Mouse (Mus musculus): Measurements from ENCODE around the gene Nynrin. TPM values are rescaled to one million over a fixed set of nuclear protein-coding genes. Genes with fewer than 3 reads are reported as not detected.

Nynrin gene
- polyA plus RNA-seq, 1 experiment, result 12.4 TPM

DNA sequence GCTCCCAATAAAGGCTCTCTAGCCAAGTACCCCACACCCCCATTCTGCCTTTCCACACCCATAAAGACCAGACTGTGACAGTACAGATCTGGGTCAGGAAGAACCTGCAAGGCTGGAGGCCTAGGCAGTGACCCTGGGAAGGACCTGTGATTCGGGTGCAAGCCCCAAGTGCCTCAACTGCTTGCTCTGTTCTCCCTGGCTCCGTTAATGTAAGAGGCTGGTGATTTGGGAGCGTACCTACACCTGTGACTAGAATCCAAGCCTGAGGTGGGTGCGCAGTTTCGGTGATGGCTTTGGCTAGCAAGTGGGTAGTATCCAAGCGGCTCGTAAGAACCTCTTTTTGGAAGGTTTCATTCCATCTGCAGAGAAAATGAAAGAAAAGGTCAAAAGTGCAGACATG, 45.1 kb downstream of the Nynrin start:
- TF ChIP-seq POLR2A (IDR thresholded peaks at IDR 0.05; ENCODE audit: borderline replicate concordance, extremely low read depth, low read depth, low read length) (no peak; the same call in 1 of the 2 replicates), CTCF (IDR thresholded peaks at IDR 0.05; ENCODE audit: insufficient read depth, low read length) (no peak)
- 89% methylated on average over 7 of the region's 7 CpGs for WGBS
- no peak overlapping the region for H3K4me3 ChIP-seq (replicated peaks; ENCODE audit: extremely low read depth, low read depth, low read length)
- no peak for DNase-seq
- H3K4me1 ChIP-seq (ENCODE audit: control insufficient read depth, insufficient read depth, low read length), result peaks cover 4% of the 10 kb centered on the region

DNA sequence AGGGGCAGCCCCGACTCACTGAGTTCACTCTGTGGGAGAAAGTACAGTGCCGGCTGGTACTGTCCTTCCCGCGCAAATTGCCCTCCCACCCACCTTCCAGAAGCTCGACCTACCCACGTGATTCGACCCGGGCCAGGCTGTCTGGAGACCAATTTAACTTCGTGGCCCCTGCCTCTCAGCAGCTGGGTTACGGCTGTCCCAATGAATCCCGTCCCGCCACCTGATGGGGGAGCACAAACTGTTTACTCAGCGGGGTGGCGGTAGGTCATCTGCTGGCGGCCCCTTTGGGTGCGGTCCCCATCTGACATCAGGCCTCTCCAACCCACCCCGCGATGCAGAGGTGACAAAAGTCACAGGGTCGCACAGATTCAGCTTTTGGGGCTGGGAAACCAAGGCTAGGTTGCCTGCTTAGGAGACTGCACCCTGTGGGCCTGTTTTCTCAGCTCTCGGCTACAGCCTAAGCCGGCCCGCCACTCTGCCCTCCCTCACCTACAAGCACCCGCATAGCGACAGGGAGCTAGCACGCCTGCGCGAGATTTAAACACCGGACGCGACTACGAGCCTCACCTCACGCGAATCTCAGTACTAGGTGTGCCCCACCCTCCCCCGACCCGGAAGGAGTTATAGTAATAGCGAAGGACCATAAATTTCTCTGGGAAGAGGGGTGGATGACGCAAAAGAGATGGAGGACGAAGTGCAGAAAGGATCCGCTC, 46.0 kb downstream of the Nynrin start, which contains the start of gene Sdr39u1:
Gene Sdr39u1 (minus strand): TSS at position 593 of the 713 bp plus-strand sequence.
- 2% methylated on average over 39 of the region's 39 CpGs for WGBS
- DNase-seq, result peak; percentile 78
- Histone ChIP-seq H3K4me1 (ENCODE audit: control insufficient read depth, insufficient read depth, low read length) (peaks cover 4% of the 10 kb centered on the region), H3K4me3 (replicated peaks; ENCODE audit: extremely low read depth, low read depth, low read length) (peak within 1 kb of the TSS; percentile 73)
- TF ChIP-seq CTCF (IDR thresholded peaks at IDR 0.05; ENCODE audit: insufficient read depth, low read length) (no peak), POLR2A (IDR thresholded peaks at IDR 0.05; ENCODE audit: borderline replicate concordance, extremely low read depth, low read depth, low read length) (peak; percentile 77; the same call in 1 of the 2 replicates)

DNA sequence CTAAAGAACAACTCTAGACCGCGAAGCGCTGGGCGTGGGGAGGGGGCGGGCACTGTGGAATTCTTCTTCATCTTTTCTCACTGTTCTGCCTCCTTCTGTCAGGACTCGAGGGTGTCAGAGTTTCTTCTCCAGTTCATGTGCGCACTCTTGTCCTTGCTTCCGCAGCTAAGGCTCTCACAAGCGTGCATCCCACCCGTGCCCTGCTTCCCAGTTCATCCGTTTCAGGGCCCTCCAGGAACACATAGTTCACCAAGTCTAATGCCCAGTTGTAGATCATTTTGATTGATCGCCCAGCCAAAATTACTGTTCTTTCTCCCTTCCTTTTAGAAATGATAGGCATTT, 46.6 kb downstream of the Nynrin start:
- no peak for DNase-seq
- Histone ChIP-seq H3K4me3 (replicated peaks; ENCODE audit: extremely low read depth, low read depth, low read length) (peak overlapping the region; percentile 73), H3K4me1 (ENCODE audit: control insufficient read depth, insufficient read depth, low read length) (peaks cover 4% of the 10 kb centered on the region)
- TF ChIP-seq POLR2A (IDR thresholded peaks at IDR 0.05; ENCODE audit: borderline replicate concordance, extremely low read depth, low read depth, low read length) (no peak), CTCF (IDR thresholded peaks at IDR 0.05; ENCODE audit: insufficient read depth, low read length) (no peak)
- WGBS, result 9% methylated on average over 12 of the region's 12 CpGs

DNA sequence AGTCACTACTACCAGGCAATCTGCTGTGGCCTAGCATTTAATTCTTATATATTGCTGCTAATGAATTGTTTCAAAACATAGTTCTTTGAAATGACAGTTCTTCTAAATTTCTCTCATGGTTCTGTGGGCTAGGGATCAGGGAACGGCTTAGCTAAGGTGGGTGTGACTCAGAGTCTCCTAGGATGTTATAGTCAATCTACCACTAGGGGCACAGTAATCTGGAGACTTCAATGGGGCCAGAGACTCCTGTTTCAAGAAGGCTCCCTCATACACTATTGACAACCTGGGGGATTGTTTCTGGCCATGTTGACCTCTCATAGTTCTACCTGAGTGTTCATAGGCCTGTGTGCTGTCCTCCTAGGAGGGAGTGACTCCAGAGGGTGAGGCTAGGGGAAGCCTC, 51.7 kb downstream of the Nynrin start:
- TF ChIP-seq CTCF (IDR thresholded peaks at IDR 0.05; ENCODE audit: insufficient read depth, low read length), result no peak
- no peak for TF ChIP-seq POLR2A (IDR thresholded peaks at IDR 0.05; ENCODE audit: borderline replicate concordance, extremely low read depth, low read depth, low read length)
- no peak for DNase-seq

DNA sequence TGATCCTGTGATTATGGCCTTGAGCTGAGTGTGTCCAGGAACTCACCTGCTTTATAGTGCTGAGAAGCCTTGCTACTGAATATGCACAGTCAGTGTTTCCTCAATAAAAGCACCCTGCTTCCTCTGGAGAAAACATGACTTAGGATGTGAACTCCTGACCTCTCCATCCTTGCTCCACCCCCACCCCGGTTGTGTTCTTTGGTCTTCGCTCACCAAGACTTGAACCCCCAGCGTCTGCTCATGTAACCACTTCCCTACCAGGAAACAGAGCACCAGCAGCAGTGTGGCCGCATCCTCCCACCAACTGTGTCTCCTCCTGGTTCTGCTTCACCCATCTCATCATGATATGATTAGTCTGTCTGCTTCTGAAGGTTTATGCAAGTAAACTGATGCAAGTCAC, 59.6 kb downstream of the Nynrin start:
- WGBS, result 46% methylated on average over 4 of the region's 4 CpGs
- TF ChIP-seq POLR2A (IDR thresholded peaks at IDR 0.05; ENCODE audit: borderline replicate concordance, extremely low read depth, low read depth, low read length) (no peak), CTCF (IDR thresholded peaks at IDR 0.05; ENCODE audit: insufficient read depth, low read length) (no peak)
- DNase-seq, result no peak
- no peak overlapping the region for H3K4me3 ChIP-seq (replicated peaks; ENCODE audit: extremely low read depth, low read depth, low read length)
- H3K4me1 ChIP-seq (ENCODE audit: control insufficient read depth, insufficient read depth, low read length), result no peaks in the 10 kb centered on the region

More for the DNA sequence above, 51.7 kb downstream of the Nynrin start:
- 6% methylated on average over 1 of the region's 1 CpGs for WGBS
- Histone ChIP-seq H3K4me3 (replicated peaks; ENCODE audit: extremely low read depth, low read depth, low read length) (no peak overlapping the region), H3K4me1 (ENCODE audit: control insufficient read depth, insufficient read depth, low read length) (no peaks in the 10 kb centered on the region)

DNA sequence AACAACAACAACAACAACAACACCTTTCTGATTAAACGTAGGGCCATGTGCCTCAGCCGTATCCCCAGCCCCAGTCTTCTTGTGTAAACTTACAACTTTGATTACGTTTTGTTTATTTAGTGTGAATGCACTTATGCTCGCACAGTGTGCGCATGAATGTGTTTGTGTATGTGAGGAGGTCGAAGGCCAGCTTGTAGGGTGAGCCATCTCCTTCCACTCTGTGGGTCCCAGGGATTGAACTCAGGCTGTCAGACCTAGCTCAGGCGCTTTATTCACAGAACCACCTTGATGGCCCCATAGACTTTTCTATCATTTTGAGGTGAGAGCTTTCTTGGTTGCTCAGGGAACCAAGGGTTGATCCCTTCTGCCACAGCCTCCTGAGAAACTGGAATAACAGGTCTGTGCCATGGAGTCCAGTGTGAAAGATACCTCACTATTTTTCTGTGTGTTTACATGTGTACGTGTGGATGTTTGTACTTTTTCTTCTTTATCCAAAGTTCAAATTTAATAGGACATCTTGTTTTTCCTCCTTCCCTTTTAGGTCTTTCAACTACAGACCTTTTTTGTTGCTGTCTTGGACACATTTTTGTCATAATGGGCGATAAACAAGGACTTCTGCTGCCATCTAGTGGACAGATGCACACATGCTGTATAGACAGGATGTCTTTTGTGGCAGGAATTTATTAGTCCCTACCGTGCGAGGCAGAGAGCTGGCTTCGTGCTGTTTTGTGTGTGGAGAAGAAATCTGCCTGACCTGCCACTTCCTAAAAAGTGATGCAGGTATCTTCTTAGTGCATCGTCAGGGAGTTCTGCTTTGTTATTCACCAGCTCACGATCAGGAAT, 64.7 kb downstream of the Nynrin start:
- peak; percentile 38 for TF ChIP-seq CTCF (IDR thresholded peaks at IDR 0.05; ENCODE audit: insufficient read depth, low read length)
- TF ChIP-seq POLR2A (IDR thresholded peaks at IDR 0.05; ENCODE audit: borderline replicate concordance, extremely low read depth, low read depth, low read length), result no peak
- no peaks in the 10 kb centered on the region for H3K4me1 ChIP-seq (ENCODE audit: control insufficient read depth, insufficient read depth, low read length)
- WGBS, result 21% methylated on average over 14 of the region's 14 CpGs
- no peak overlapping the region for H3K4me3 ChIP-seq (replicated peaks; ENCODE audit: extremely low read depth, low read depth, low read length)
- peak; percentile 37 for DNase-seq

DNA sequence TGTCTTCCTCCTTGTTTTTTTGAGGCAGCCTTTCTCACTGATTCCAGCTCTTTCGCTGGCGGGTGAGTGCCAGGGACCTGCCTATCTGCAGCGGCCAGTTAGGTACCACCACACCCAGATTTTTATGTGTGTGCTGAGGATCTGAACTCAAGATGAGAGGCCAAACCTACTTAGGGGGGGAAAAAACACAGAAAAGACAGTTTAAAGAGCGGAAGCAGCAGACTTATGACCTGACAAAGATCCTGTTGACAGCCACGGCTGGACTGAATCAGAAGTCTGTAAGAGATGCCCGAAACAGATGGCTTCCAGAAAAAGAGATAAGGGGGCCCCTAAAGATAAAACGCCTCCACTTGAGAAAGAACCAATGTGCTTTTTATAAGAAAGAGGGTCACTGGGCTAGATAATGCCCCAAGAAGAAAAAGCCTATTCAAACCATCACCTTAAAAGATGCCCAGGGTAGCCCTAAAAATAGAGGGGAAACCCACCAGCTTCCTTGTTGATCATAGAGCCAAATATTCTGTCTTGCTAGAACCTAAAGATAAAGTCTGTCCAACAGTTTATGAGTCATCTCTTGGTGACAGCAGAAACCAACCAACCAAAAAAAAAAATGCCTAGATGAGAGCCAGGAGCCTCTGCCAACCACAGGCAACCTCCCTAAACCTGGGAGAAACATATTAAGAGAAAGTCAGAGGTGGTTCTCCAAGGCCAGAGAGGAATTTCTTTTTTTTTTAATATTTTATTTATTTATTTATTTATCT, 68.8 kb downstream of the Nynrin start:
- DNase-seq, result no peak
- H3K4me3 ChIP-seq (replicated peaks; ENCODE audit: extremely low read depth, low read depth, low read length), result no peak overlapping the region
- no peak for TF ChIP-seq POLR2A (IDR thresholded peaks at IDR 0.05; ENCODE audit: borderline replicate concordance, extremely low read depth, low read depth, low read length)
- no peak for TF ChIP-seq CTCF (IDR thresholded peaks at IDR 0.05; ENCODE audit: insufficient read depth, low read length)
- WGBS, result 45% methylated on average over 7 of the region's 7 CpGs
- no peaks in the 10 kb centered on the region for H3K4me1 ChIP-seq (ENCODE audit: control insufficient read depth, insufficient read depth, low read length)

Other genes starting within 250 kb of the Nynrin start
- gene Rec8, start 236.0 kb upstream of the Nynrin start, polyA plus RNA-seq (2012; rRNA removed), result 6.0 and 9.7 TPM in 2 replicates
- 52.7 and 83.9 TPM in 2 replicates for gene Ipo4, start 218.1 kb upstream of the Nynrin start, polyA plus RNA-seq (2012; rRNA removed)
- gene Gm49378, start 216.1 kb upstream of the Nynrin start, polyA plus RNA-seq (2012; rRNA removed), result 6.0 and 9.5 TPM in 2 replicates
- 81.4 and 91.7 TPM in 2 replicates for gene Tm9sf1, start 210.2 kb upstream of the Nynrin start, polyA plus RNA-seq (2012; rRNA removed)
- gene Tssk4, start 203.8 kb upstream of the Nynrin start, polyA plus RNA-seq (2012; rRNA removed), result 0.70 and 1.0 TPM in 2 replicates
- 15.1 and 20.4 TPM in 2 replicates for gene Mdp1, start 193.5 kb upstream of the Nynrin start, polyA plus RNA-seq (2012; rRNA removed)
- 11.8 and 18.7 TPM in 2 replicates for gene Gmpr2, start 182.1 kb upstream of the Nynrin start, polyA plus RNA-seq (2012; rRNA removed)
- 170 and 270 TPM in 2 replicates for gene Nedd8, start 181.9 kb upstream of the Nynrin start, polyA plus RNA-seq (2012; rRNA removed)
- 11.9 and 14.8 TPM in 2 replicates for gene Tinf2, start 172.2 kb upstream of the Nynrin start, polyA plus RNA-seq (2012; rRNA removed)
- 3.4 and 30.7 TPM in 2 replicates for gene Tgm1, start 140.1 kb upstream of the Nynrin start, polyA plus RNA-seq (2012; rRNA removed)
- 42.0 and 57.3 TPM in 2 replicates for gene Rabggta, start 131.7 kb upstream of the Nynrin start, polyA plus RNA-seq (2012; rRNA removed)
- 69.2 and 89.0 TPM in 2 replicates for gene Dhrs1, start 108.3 kb upstream of the Nynrin start, polyA plus RNA-seq (2012; rRNA removed)
- 12.7 and 16.8 TPM in 2 replicates for gene Nop9, start 108.3 kb upstream of the Nynrin start, polyA plus RNA-seq (2012; rRNA removed)
- 3.8 and 4.0 TPM in 2 replicates for gene Cideb, start 95.6 kb upstream of the Nynrin start, polyA plus RNA-seq (2012; rRNA removed)
- 1.1 and 2.6 TPM in 2 replicates for gene Ltb4r2, start 92.6 kb upstream of the Nynrin start, polyA plus RNA-seq (2012; rRNA removed)
- 6.5 and 7.1 TPM in 2 replicates for gene Ltb4r1, start 88.0 kb upstream of the Nynrin start, polyA plus RNA-seq (2012; rRNA removed)
- 157 and 169 TPM in 2 replicates for gene Adcy4, start 69.9 kb upstream of the Nynrin start, polyA plus RNA-seq (2012; rRNA removed)
- gene Ripk3, start 65.1 kb upstream of the Nynrin start, polyA plus RNA-seq (2012; rRNA removed), result 7.5 and 10.0 TPM in 2 replicates
- 26.4 and 27.3 TPM in 2 replicates for gene Nfatc4, start 30.9 kb upstream of the Nynrin start, polyA plus RNA-seq (2012; rRNA removed)
- 0.15 and 0.34 TPM in 2 replicates for gene Cbln3, start 30.4 kb downstream of the Nynrin start, polyA plus RNA-seq (2012; rRNA removed)
- 20.3 and 24.2 TPM in 2 replicates for gene Khnyn, start 30.9 kb downstream of the Nynrin start, polyA plus RNA-seq (2012; rRNA removed)
- gene Sdr39u1, start 46.3 kb downstream of the Nynrin start, polyA plus RNA-seq (2012; rRNA removed), result 37.6 and 51.9 TPM in 2 replicates
- 1.8 and 1.9 TPM in 2 replicates for gene Cma1, start 90.7 kb downstream of the Nynrin start, polyA plus RNA-seq (2012; rRNA removed)
- gene Cma2, start 97.0 kb downstream of the Nynrin start, polyA plus RNA-seq (2012; rRNA removed), result not detected in 2 replicates
- not detected in 2 replicates for gene Mcpt1, start 164.0 kb downstream of the Nynrin start, polyA plus RNA-seq (2012; rRNA removed)
- gene Mcpt9, start 176.5 kb downstream of the Nynrin start, polyA plus RNA-seq (2012; rRNA removed), result not detected in 2 replicates
- gene Mcpt2, start 188.0 kb downstream of the Nynrin start, polyA plus RNA-seq (2012; rRNA removed), result not detected in 2 replicates
- 1.5 and 1.8 TPM in 2 replicates for gene Mcpt4, start 208.3 kb downstream of the Nynrin start, polyA plus RNA-seq (2012; rRNA removed)
- not detected in 2 replicates for gene Mcpt8, start 231.3 kb downstream of the Nynrin start, polyA plus RNA-seq (2012; rRNA removed)
- gene Ctsg, start 248.6 kb downstream of the Nynrin start, polyA plus RNA-seq (2012; rRNA removed), result 0.20 TPM in 1 of 2 replicates, not detected in the other

Data from lung, adult 2 months (tissue).